Mouse (Mus musculus): Measurements from ENCODE around the gene Hmga2. TPM values are rescaled to one million over a fixed set of nuclear protein-coding genes. Genes with fewer than 3 reads are reported as not detected.

Gene Hmga2
- polyA plus RNA-seq, 1 experiment from 2014 or later: 12.4 TPM

DNA sequence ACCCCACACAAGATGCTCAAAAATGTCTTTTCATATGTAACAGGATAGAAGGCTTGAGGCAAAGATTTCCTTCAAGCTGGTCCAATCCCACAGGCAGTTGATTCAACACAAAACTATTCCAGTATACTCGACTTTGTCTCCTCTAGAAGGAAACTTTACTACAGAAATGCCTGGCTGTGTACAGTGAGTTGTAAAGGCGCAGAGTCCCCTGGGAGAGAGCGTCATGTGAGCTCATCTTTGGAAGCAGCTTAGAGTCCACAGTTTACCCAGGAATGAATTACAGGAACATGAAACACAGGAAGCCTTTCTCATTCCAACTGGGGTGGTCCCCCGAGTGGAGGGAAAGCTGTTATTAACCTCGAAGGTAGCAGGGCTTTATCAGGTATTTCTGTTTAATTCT lies 11.1 kb downstream of the Hmga2 start:
- Histone ChIP-seq H3K4me1 (no peaks in the 10 kb centered on the region; the same call in 1 of the 2 replicates), H3K27me3 (no peaks in the 10 kb centered on the region), H3K4me3 (no peak overlapping the region), H3K36me3 (no peaks in the 10 kb centered on the region), H3K9me3 (no peaks in the 10 kb centered on the region), H3K4me2 (replicated peaks) (no peak overlapping the region), H3K9ac (replicated peaks) (no peak overlapping the region), H3K27ac (replicated peaks) (no peak overlapping the region)
- no peak for ATAC-seq (ENCODE audit: low FRiP score, low read depth)
- 88% methylated on average over 5 of the region's 5 CpGs for WGBS

GRCm38 (mm10) chr10:120461769-120462168 lies 14.5 kb downstream of the Hmga2 start:
- Histone ChIP-seq H3K36me3 (no peaks in the 10 kb centered on the region), H3K27ac (replicated peaks) (no peak overlapping the region), H3K4me2 (replicated peaks) (no peak overlapping the region), H3K9ac (replicated peaks) (no peak overlapping the region), H3K4me1 (no peaks in the 10 kb centered on the region; the same call in 1 of the 2 replicates), H3K9me3 (no peaks in the 10 kb centered on the region), H3K27me3 (no peaks in the 10 kb centered on the region), H3K4me3 (no peak overlapping the region)
- no peak for ATAC-seq (ENCODE audit: low FRiP score, low read depth)
- 34% methylated on average over 5 of the region's 5 CpGs for WGBS

DNA sequence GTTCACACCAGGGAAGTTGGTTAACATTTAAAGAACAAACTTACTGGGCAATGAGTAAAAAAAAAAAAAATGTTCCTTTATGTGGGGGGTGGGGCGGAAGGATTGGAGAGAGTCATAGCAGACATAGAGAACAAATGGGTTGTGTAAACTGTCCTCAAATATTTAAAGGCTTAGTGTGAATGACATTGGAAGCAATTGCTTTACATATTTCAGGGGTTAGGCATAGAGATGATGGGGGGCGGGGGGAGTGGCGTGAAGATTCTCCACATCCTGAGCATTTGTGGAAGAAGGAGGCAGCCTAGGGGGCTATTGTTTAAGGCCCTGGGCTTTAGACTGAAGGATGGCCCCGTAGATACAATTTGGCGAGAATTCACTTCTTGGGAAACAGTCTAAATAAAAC lies 15.0 kb downstream of the Hmga2 start:
- H3K9me3 ChIP-seq: no peaks in the 10 kb centered on the region
- H3K4me3 ChIP-seq: no peak overlapping the region
- no peaks in the 10 kb centered on the region; the same call in 1 of the 2 replicates for H3K4me1 ChIP-seq
- no peak overlapping the region for H3K27ac ChIP-seq (replicated peaks)
- H3K36me3 ChIP-seq: no peaks in the 10 kb centered on the region
- 87% methylated on average over 5 of the region's 5 CpGs for WGBS
- H3K4me2 ChIP-seq (replicated peaks): no peak overlapping the region
- no peaks in the 10 kb centered on the region for H3K27me3 ChIP-seq
- ATAC-seq (ENCODE audit: low FRiP score, low read depth): no peak
- H3K9ac ChIP-seq (replicated peaks): no peak overlapping the region

DNA sequence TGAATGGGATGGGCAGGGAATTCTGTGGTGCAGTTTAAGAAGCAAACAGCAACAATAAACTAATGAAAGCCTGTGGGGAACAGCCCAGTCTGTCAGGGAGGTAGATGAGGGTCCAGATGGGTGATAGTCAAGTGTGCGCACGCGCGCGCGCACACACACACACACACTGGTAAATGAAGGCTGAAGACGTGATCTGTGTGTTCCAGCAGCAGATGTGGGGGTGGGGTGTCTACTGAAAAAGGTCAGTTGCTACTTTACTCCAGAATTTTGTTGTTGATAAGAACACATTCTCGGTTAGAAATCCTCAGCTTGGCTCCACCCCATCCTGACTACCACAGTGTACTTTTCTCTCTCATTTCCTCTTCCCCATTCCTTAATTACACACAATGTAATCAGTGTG lies 17.4 kb downstream of the Hmga2 start:
- H3K27ac ChIP-seq (replicated peaks): no peak overlapping the region
- no peaks in the 10 kb centered on the region for H3K36me3 ChIP-seq
- no peak overlapping the region for H3K4me2 ChIP-seq (replicated peaks)
- 96% methylated on average over 8 of the region's 8 CpGs for WGBS
- ATAC-seq (ENCODE audit: low FRiP score, low read depth): no peak
- H3K27me3 ChIP-seq: no peaks in the 10 kb centered on the region
- no peak overlapping the region for H3K4me3 ChIP-seq
- no peak overlapping the region for H3K9ac ChIP-seq (replicated peaks)
- H3K4me1 ChIP-seq: no peaks in the 10 kb centered on the region; the same call in 1 of the 2 replicates
- H3K9me3 ChIP-seq: no peaks in the 10 kb centered on the region

GRCm38 (mm10) chr10:120449661-120450284 lies 26.5 kb downstream of the Hmga2 start:
- H3K4me2 ChIP-seq (replicated peaks): peak overlapping the region; percentile 40
- no peak overlapping the region for H3K4me3 ChIP-seq
- H3K9me3 ChIP-seq: no peaks in the 10 kb centered on the region
- no peak overlapping the region for H3K27ac ChIP-seq (replicated peaks)
- H3K9ac ChIP-seq (replicated peaks): no peak overlapping the region
- WGBS: 56% methylated on average over 19 of the region's 19 CpGs
- ATAC-seq (ENCODE audit: low FRiP score, low read depth): no peak
- H3K36me3 ChIP-seq: no peaks in the 10 kb centered on the region
- H3K27me3 ChIP-seq: no peaks in the 10 kb centered on the region
- H3K4me1 ChIP-seq: peaks cover 11% of the 10 kb centered on the region

DNA sequence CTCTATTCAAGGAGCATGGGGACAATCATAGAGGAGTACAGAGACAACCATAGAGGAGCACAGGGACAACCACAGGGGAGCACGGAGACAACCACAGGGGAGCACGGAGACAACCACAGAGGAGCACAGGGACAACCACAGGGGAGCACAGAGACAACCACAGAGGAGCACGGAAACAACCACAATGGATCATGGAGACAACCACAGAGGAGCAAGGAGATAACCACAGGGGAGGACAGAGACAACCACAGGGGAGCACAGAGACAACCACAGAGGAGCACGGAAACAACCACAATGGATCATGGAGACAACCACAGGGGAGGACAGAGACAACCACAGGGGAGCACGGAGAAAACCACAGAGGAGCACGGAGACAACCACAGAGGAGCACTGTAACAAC lies 29.5 kb downstream of the Hmga2 start:
- Histone ChIP-seq H3K36me3 (no peaks in the 10 kb centered on the region), H3K4me1 (peaks cover 22% of the 10 kb centered on the region), H3K27ac (replicated peaks) (no peak overlapping the region), H3K9me3 (no peaks in the 10 kb centered on the region), H3K9ac (replicated peaks) (no peak overlapping the region), H3K4me3 (no peak overlapping the region), H3K4me2 (replicated peaks) (no peak overlapping the region), H3K27me3 (no peaks in the 10 kb centered on the region)
- no peak for ATAC-seq (ENCODE audit: low FRiP score, low read depth)
- 94% methylated on average over 6 of the region's 6 CpGs for WGBS

GRCm38 (mm10) chr10:120446206-120446605 lies 30.1 kb downstream of the Hmga2 start:
- H3K4me1 ChIP-seq: peaks cover 28% of the 10 kb centered on the region
- no peak overlapping the region for H3K4me2 ChIP-seq (replicated peaks)
- 91% methylated on average over 9 of the region's 9 CpGs for WGBS
- no peaks in the 10 kb centered on the region for H3K27me3 ChIP-seq
- no peak for ATAC-seq (ENCODE audit: low FRiP score, low read depth)
- no peaks in the 10 kb centered on the region for H3K9me3 ChIP-seq
- H3K9ac ChIP-seq (replicated peaks): no peak overlapping the region
- no peak overlapping the region for H3K4me3 ChIP-seq
- no peaks in the 10 kb centered on the region for H3K36me3 ChIP-seq
- H3K27ac ChIP-seq (replicated peaks): no peak overlapping the region

- no peak overlapping the region for H3K4me2 ChIP-seq (replicated peaks)
- H3K27me3 ChIP-seq: no peaks in the 10 kb centered on the region
- ATAC-seq (ENCODE audit: low FRiP score, low read depth): no peak
- H3K4me3 ChIP-seq: no peak overlapping the region
- H3K4me1 ChIP-seq: peaks cover 25% of the 10 kb centered on the region
- H3K27ac ChIP-seq (replicated peaks): no peak overlapping the region
- no peak overlapping the region for H3K9ac ChIP-seq (replicated peaks)
- no peaks in the 10 kb centered on the region for H3K9me3 ChIP-seq
- WGBS: 86% methylated on average over 9 of the region's 9 CpGs
- no peaks in the 10 kb centered on the region for H3K36me3 ChIP-seq
These were observed 31.7 kb downstream of the Hmga2 start for GRCm38 (mm10) chr10:120444463-120445070.

DNA sequence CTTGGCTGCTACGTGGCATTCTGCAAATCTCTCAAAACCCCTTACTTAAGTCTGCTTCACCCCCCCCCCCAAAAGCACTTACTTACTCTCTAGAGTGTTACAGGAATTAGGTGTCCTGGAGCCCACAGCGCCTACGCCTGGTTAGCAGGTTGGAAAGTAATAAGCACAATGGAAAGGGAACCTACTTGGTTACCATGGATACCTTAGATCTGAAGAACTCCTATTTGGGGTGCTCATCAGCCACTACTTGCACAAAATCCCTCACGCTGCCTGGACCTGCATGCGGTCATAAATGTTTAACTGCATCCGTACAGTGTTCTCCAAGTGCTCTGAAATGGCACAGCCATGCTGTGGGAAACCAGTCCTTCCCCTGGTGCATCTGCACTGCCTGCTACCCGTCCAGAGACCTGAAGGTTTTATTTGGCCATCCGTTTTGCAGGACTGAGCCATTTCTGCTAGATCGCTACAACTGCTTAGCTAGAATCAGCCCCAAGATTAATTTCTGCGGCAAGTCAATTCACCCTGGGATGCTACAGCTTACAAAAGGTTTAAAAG lies 32.4 kb downstream of the Hmga2 start:
- Histone ChIP-seq H3K9me3 (no peaks in the 10 kb centered on the region), H3K4me1 (peaks cover 18% of the 10 kb centered on the region), H3K36me3 (no peaks in the 10 kb centered on the region), H3K4me3 (no peak overlapping the region), H3K27ac (replicated peaks) (no peak overlapping the region), H3K4me2 (replicated peaks) (no peak overlapping the region), H3K9ac (replicated peaks) (no peak overlapping the region), H3K27me3 (no peaks in the 10 kb centered on the region)
- no peak for ATAC-seq (ENCODE audit: low FRiP score, low read depth)
- whole genome bisulfite sequencing: 69% methylated on average over 10 of the region's 10 CpGs

DNA sequence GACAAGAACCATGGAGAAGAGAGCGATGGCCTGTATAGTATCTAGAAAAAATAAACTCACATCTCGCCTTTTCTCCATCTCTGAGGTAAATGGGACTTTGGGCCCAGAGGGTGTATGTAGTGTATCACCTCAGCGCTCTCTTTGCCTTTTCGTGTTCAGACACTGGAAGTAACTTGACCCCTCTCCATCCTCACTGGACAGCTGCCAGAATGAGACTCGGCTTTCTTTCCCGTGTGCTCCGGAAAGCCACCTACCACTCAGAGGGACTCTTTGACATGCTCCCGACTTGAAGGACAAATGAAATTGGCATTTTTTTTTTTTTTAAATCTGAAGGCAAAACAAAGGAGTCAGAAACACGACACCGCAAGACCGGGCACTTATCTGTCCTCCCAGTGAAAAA lies 35.0 kb downstream of the Hmga2 start:
- Histone ChIP-seq H3K36me3 (no peaks in the 10 kb centered on the region), H3K4me2 (replicated peaks) (no peak overlapping the region), H3K4me3 (no peak overlapping the region), H3K4me1 (peaks cover 18% of the 10 kb centered on the region), H3K27ac (replicated peaks) (no peak overlapping the region), H3K9ac (replicated peaks) (no peak overlapping the region), H3K9me3 (no peaks in the 10 kb centered on the region), H3K27me3 (no peaks in the 10 kb centered on the region)
- 42% methylated on average over 11 of the region's 11 CpGs for WGBS
- ATAC-seq (ENCODE audit: low FRiP score, low read depth): no peak

GRCm38 (mm10) chr10:120434433-120434832 lies 41.8 kb downstream of the Hmga2 start:
- 69% methylated on average over 7 of the region's 7 CpGs for WGBS

GRCm38 (mm10) chr10:120433463-120433815 lies 42.8 kb downstream of the Hmga2 start:
- 82% methylated on average over 5 of the region's 5 CpGs for WGBS
- no peak overlapping the region for H3K27ac ChIP-seq (replicated peaks)
- no peaks in the 10 kb centered on the region for H3K27me3 ChIP-seq
- no peak overlapping the region for H3K9ac ChIP-seq (replicated peaks)
- no peak overlapping the region for H3K4me3 ChIP-seq
- no peaks in the 10 kb centered on the region for H3K36me3 ChIP-seq
- H3K4me2 ChIP-seq (replicated peaks): no peak overlapping the region
- no peak for ATAC-seq (ENCODE audit: low FRiP score, low read depth)
- no peaks in the 10 kb centered on the region for H3K9me3 ChIP-seq
- H3K4me1 ChIP-seq: peaks cover 17% of the 10 kb centered on the region; the same call in 1 of the 2 replicates

More at GRCm38 (mm10) chr10:120434433-120434832, 41.8 kb downstream of the Hmga2 start:
- no peak overlapping the region for H3K4me2 ChIP-seq (replicated peaks)
- H3K27ac ChIP-seq (replicated peaks): no peak overlapping the region
- H3K9me3 ChIP-seq: no peaks in the 10 kb centered on the region
- no peaks in the 10 kb centered on the region for H3K36me3 ChIP-seq
- no peak overlapping the region for H3K4me3 ChIP-seq
- no peak for ATAC-seq (ENCODE audit: low FRiP score, low read depth)
- no peak overlapping the region for H3K9ac ChIP-seq (replicated peaks)
- H3K27me3 ChIP-seq: no peaks in the 10 kb centered on the region
- peaks cover 7% of the 10 kb centered on the region; the same call in 1 of the 2 replicates for H3K4me1 ChIP-seq
